Mouse (Mus musculus): ENCODE data around the gene Ado.

The Ado gene

DNA sequence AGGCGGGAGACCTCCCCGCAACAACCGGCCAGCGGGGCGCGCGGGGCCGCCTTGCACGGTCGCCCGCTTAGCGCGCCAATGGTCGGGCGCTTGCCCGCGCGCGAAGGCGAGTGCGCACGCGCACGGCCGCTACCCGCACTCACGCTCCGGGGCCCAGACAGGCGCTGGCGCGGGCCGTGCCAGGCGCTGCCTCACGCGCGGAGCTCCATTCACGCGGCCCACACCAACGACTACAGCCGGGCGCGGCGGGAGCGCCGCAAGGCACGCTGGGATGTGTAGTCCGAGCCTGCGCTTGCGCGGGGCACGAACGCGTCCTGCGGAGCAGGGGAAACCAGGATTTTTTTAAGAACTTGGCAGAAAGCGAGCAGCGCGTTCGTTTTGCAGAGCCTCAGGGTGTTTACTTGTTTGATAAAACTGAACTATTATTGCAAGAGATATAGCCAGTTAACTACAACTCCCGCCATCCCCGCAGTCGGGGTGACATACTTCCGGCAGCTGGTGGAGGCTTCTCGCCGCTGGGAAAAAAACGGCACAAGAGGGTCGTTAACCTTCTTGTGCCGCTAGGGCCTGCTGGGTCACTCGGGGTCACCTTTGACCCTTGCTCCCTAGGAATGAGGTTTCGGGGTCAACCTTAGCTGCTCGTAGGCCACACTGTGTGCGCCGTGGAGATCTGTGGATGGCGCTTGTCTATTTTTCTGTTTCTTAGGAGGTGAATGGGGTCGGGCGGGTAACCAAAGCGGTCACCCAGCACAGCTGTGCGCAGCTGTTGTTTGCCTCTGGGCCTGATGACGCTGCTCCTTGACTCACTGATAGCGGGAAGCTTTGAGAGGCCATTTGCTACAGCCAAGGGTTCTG is at the start of gene Ado:
Gene Ado, minus strand, starts transcription at position 79 of the 855 bp plus-strand sequence.
- DNase-seq (ENCODE audit: low read depth, low spot score), result peak; percentile 75

DNA sequence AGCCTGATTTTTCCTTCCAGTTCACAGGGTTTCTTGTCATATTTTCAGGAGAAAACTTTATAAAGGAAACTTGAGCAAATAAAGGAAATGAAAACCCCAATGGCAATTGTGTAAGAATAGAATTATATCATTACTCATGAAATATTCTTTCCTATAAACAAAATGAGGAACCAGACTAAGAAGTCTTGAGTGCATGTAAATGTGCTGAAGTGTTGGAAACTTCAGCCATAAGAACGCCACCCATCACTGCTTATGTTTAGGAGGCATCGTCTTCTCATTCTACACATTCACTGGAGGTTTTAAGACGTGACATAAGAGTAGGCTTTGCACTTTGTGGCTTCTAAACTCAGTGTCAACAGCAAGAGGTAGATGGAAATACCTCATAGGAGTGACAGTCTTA is 46.5 kb upstream of the Ado start:
- no peak for DNase-seq (ENCODE audit: low read depth, low spot score)

DNA sequence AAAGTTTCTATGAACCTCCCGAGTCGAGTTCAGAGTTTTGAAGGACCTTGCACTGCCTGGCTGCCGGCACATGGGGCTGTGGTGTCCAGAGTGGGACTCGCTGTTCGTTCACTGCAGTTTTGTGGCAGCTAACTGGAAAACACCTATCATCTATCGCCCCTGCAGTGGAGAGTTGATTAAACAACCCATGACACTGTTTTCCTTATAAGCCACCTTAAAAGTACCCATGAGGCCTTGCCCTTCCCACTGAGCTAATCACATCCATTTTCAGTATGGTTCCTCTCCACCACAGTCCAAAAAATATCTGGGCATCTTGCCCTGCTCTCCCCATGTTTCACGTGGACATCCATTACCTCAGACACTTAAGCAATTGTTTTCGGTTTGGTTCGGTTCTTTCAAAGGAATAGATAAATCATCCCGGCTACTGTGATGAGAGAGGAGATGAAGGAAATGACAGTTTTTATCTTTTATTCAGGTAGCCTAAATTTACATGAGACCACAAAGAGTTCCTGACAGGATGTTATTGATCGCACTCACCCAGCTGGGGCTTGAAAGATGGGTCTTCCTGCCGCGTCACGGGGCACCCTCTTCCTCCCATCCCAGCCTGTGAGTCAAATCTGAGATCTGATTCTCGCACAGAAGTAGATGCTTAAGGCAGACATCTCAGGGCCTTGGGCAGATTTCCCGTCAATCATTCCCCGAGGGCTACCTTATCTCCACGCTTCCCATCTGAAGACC is 37.3 kb upstream of the Ado start:
- no peak for DNase-seq (ENCODE audit: low read depth, low spot score)

DNA sequence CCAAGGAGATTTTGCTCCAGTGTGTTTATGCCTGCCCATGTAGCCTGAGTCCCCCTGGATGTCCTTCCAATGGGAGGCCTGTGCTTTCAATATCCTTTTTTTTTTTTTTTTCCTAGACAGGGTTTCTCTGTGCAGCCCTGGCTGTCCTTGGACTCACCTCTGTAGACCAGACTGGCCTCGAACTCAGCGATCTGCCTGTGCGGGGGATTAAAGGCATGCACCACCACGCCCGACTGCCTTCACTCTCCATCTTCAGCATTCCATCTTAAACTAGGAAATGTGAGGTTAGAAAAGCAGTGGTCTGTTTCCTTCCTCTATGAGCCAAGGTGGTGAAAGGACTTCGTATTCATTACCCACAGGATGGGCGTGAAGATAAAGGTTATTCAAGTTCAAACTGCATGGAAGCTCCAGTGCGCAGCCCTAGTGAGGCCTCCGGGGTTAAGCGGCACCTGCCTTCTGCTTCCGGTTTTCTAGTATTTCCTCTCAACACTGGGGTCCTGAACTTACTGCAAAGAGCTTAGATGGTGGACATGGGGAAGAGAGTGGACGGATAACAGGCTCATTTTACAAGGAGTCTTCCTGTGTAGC is 33.0 kb upstream of the Ado start:
- DNase-seq (ENCODE audit: low read depth, low spot score), result no peak

DNA sequence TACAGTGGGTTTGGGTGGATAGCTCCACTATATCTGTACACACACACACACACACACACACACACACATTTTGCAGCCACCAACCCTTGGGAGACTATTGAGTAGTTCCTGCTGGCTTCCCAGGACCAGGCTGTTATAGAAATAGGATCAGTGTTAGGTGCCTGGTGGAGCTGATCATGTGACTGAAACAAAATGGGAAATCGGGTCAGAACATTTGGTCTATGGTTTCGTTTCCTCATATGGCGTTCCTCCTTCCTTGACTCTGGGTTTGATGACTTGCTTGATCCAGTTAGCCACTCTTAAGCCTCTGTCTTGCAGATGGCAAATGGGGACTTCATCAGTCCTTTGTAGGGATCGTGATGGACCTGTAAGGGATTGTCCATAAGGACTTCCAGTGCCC is 31.1 kb upstream of the Ado start:
- no peak for DNase-seq (ENCODE audit: low read depth, low spot score)

DNA sequence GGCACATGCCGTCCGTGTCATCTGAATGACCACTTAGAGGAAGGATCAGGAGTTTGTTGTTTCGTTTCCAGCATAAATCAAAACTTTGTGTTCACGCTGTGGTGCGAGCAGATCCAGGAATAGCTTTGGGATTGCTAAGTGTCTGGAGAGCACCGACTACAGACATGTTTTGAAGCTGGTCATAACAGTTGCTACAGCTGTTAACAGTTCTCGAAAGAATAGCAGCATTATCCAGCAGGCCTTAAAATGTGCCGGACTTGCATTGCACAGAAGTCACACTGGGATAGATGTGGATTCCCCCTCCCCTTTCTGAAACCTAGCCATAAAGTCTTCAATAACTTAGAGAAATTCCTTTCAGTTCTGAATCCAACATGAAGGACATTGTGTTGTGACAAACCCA is 24.6 kb upstream of the Ado start:
- DNase-seq (ENCODE audit: low read depth, low spot score), result no peak

DNA sequence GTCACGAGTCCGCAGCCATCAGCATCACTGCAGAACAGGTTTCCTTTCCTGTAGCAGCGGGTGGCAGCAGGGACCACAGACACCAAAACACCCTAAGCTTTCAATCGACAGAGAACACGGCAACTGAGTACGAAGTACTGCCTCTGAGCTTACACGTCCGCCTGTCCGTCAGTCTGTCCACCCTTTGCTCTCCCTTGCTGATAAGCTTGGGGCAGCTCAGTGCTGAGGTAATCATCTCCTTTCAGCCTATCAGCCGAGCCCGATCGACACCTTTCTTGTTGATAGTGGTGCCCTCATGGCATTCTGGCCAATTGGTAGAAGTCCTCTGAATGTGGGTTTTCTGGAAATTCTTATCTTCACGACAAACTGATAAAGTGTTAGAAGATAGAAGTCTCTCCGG is 22.7 kb upstream of the Ado start:
- no peak for DNase-seq (ENCODE audit: low read depth, low spot score)

DNA sequence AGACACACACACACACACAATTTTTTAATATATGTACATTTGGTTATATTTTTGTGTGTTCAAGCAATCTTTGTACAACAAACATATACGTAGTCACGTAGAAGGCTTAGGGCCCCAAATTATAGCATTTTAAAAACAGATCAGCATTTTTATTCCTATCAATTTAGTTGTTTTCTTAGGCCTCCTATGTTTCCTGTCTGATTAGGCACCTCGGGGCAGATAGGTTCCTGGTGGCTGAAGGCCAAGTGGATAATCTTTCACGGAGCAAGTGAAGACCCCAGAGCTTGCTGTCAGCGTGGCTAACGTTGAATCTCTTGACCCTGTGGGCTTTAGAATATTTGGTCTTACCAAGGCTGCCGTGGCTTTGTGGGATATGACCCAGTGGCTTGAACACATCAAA is 20.8 kb upstream of the Ado start:
- no peak for DNase-seq (ENCODE audit: low read depth, low spot score)

DNA sequence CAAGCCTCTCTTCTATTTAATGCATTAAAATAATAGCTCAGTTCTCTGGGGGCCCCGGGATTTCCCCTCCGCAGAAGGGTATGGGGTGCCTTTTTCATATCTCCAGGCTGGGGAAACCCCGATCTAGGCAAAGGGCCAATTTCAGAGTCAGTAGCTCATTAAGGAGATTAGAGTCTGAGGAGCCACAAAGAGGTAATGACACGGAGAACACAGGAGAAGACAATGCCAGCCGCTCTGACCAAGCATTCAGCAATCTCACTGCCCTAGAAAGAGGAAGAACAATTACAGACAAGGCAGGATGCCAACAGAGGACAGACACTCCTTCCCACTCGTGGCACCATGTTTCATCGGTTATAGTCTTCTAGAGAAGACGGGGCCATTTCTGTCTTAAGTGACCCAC is 17.3 kb upstream of the Ado start:
- DNase-seq (ENCODE audit: low read depth, low spot score), result no peak

DNA sequence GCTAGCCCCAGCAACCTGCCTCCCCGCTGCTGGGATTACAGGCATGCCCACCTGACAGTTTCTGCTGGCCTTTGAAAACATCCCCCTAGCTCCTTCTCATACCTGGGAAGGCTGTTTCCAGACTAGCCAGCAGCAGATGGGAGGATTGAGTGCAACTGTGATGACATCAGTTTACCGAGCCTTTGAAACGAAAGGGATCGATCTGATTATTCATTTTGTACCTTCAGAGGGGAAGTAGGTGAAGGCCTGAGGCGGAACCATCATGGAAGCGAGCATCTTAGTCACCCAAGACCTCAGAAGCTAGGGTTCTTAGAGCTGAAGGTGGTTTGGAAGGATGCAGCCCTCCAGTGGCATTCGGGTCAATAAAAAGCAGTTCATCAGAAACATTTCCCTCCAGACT is 15.8 kb upstream of the Ado start:
- DNase-seq (ENCODE audit: low read depth, low spot score), result no peak

DNA sequence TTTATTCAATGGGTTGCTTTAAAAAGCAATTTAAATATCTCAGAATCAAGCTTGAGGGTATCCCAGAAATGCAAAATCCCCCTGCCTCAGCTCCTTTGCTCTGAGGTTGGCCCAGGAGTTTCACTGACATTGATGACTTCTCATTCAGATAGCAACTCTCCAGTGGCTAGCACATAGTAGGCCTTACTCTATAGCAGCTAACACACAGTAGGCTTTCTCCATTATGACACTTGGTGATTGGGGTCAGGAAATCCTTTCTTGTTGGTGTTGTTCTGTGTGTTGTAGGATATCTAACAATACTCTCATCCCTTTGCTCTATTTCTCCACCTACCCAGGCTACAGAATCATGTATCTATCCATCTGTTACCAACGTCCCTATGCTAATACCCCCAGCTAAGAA is 12.4 kb upstream of the Ado start:
- DNase-seq (ENCODE audit: low read depth, low spot score), result no peak

DNA sequence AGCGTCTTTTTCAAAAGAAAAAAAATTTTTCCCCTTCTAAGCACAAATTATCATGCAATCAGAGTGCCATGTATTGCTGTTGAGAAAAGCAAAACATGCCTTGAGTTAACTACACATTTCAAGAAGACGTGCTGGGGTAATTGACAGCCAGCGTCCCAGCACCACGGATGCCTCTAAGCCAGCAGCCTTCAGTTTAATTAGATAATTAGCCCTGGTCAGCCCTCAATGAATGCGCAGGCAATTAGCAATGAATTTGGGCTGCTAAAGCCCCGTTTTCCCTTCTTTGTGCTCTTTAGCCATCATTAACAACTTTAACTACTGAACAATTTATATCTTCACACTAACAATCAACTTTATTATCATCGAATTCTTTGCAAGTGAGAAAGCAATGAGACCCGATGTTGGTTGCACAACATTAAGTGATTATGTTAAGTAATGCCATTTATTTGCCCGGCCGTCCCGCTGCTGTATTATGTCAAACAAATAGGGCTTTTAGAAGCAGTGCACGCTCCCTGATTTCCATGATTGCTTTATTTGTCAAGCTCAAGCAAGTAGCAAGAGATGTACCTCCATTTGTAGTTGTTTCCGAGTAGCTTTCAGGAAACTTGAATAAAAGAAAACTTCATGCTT is 11.1 kb upstream of the Ado start:
- DNase-seq (ENCODE audit: low read depth, low spot score), result no peak

DNA sequence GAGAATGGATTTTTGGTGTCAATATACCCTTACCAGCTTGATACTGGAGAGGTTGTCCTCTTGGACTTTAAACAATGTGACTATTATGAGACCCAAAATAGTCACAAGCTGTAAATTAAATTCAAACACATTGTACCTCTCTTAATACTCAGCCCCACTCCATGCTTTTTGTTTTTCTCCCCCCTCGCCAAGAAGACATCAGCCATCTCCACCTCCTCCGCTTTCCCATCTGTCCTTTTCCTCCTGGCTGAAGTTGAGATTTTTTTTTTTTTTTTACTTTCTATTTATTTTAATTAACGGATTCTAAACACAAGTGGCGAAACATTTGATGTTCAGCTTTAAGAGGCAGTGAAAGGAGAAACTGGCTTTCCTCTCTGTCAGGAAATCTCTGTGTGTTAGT is 9.3 kb upstream of the Ado start:
- DNase-seq (ENCODE audit: low read depth, low spot score), result no peak

DNA sequence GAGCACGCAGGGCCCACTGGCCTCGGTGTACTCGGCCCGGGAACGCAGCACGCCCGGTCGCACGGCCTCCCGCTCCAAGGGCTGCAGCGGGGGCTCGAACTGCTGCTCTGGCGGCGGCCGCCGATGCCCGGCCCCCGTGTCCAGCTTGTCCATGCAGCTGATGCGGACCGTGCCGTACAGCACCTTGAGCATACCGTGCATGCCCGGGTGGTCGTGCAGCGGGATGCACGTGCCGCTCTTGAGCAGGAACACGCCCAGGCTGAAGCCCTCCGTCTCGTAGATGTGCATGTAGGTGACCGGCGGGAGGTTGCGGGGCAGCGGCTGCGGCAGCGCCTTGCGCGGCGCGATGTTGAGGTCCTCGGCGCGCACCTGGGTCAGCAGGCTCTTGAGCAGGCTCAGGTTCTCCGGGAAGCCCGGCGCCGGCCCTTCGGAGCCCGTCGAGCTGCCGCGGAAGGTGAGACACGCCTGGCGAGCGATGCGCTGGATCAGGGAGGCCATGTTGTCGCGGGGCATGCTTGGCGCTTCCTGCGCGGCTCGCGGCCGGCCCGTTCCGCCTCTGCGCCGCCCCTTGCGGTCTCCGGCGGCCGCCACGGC is 397 bp downstream of the Ado start:
- DNase-seq (ENCODE audit: low read depth, low spot score), result no peak

DNA sequence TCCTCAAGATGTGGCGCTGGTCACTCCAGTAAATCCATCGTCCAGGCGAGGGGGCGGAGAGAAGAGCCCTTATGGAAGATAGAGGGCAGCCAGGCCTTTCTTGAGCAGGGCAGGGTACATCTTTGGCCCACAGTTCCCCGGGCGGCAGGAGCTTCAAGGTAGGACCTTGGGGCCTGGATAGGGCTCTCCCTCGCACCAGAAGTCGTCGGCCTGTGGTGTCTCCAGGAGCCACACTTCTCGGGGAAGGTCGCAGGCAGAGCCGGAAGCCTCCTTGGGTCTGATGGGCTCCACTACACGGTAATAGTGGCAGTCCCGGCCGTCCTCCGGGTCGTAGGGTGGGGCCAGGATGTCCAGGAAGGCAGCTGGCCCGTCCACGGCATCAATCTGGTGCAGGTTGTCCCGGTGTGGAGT is 900 bp downstream of the Ado start:
- DNase-seq (ENCODE audit: low read depth, low spot score), result no peak

DNA sequence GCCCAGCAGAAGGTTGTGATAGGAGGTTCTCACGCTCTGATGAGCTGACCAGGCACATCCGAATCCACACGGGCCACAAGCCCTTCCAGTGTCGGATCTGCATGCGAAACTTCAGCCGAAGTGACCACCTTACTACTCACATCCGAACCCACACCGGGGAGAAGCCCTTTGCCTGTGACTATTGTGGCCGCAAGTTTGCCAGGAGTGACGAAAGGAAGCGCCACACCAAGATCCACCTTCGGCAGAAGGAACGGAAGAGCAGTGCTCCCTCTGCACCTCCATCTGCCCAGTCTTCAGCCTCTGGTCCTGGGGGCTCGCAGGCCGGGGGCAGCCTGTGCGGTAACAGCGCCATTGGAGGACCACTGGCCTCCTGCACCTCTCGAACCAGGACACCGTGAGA is 8.2 kb downstream of the Ado start:
- no peak for DNase-seq (ENCODE audit: low read depth, low spot score)

DNA sequence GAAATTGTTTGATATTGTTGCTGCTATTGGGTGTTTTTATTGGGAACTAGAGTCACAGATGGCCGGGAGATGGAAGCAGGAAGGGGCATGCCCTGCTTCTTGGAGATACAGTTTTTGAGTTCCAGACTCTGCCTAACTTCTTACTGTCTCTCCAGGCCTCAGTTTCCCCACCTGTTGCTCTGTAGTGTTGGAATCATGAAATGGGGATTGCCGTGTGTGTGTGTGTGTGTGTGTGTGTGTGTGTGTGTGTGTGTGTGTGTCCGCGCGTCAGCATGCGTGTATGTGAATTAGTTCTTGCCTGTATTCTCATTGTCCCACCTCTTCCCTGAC is 9.4 kb downstream of the Ado start:
- no peak for DNase-seq (ENCODE audit: low read depth, low spot score)

DNA sequence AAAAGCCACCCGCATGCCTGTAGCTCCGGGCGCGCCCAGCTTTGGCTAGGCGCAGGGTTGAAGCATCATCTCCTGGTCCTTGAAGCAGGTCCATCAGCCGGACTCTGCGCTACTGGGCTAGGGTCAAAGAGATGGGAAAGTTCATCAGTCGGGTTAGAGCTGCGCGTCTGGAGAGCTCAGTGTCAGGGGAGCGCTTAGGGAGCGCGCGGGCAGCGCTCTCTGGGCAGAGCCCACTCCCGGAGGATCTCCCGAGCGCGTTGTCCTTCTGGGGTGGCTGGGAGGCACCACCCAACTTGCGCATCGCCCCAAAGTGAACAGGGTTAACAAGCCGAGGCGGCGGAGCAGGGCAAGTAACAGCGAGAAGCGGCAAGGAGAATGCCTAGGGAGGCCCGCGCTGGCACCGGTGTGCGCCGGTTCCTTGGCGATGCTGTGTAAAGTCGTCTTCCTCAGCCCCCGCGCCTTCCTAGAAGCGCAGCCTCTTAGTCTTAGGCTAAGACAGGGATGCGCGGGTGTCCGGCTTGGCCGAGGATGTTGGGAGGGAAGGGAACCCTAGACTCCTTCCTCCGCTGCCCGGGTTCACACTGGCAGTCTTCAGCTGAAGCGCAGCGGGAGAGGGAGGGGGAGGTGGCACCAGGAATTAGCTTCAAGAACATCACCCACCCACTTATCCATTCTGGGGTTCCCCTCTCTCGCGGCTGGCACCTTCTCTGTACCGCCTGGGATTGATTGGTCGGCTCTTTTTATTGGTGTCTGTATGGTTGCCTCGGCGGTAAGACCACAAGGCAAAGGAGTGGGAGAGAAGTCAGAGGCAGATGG is 10.0 kb downstream of the Ado start:
- DNase-seq (ENCODE audit: low read depth, low spot score), result no peak

DNA sequence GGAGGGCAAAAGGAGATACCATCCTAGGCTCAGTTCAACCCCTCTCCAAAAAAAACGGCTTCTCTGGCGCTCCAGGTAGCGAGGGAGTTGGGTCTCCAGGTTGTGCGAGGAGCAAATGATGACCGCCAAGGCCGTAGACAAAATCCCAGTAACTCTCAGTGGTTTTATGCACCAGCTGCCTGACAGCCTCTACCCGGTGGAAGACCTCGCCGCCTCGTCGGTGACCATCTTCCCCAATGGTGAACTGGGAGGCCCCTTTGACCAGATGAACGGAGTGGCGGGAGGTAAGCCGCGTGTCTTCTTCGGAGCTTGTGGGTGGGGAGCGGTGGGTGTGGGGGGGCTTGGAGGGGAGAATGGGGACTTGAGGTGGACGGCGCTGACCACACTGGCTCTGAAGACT is 10.6 kb downstream of the Ado start:
- DNase-seq (ENCODE audit: low read depth, low spot score), result no peak

DNA sequence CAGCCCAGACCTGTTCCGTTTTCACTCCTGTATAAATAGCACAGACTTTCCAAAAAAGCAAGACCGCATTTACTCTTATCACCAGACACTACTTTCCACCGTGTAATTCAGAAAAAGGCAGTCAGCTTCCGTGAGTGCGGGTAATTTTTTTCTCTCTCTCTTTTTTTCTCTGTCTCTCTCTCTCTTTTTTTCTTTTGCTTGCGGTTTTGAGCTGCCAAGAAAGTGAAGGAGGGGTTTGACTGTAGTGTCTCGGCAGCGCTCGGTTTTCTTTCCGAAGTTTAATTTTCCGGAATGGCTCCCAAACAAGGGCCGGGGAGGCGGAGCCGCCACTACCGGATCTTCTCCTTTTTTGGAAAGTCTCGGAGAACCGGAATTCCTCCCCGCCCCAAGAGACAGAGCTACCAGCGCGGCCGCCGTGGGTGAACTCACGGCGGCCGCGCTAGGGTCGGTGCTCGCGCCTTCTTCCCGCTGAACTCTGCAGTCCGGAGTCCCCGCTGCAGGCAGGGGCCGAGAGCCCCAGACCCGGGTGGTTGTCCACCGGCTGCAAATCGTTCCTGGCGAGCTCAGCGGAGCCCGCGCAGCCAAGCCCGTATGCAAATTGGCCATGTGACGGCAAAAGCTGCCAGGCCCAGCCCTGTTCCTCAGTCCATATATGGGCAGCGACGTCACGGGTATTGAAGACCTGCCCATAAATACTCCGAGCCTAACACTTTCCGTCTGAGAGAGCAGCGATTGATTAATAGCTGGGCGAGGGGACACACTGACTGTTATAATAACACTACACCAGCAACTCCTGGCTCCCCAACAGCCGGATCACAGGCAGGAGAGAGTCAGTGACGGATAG is 11.4 kb downstream of the Ado start:
- DNase-seq (ENCODE audit: low read depth, low spot score), result peak; percentile 71

Measured in WW6 (cell line).